ENCODE assay signal across 8 mouse cellular contexts in the genomic region with DNA sequence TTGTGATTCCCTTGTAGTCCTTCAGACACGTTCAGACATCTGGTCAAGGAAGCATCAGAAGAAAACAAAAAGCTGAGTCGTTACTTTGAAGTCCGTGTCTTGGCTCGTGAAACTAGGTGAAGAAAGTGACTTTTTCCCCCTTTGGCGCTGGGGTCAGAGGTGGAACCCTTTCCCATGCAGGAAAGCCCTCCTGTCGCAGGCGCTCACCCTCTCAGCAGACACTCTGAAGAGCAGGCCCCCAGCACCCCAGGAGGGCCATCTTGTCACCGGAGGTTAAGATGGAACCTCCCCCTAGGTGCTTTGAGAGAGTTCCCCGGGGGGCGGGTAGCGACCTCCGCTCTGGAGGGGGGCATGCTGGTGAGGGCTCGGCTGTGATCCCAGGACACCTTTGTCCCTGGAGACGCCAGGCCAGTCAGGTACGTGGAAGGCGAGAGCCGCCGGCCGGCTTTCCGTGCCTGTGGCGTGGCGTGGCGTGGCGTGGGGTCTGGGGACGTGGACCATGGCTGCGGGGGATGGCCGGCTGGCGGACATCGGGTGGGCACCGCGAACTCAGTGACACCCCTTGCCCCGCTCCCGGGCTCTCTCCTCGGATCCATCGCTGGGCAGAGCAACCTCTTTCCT. TPM values are rescaled to one million over a fixed set of nuclear protein-coding genes. Genes with fewer than 3 reads are reported as not detected.
A peak's percentile ranks its signal among the peaks of the same experiment; 100 is the strongest.
DNase-seq lines count a peak whose midpoint lies in the region; ATAC-seq and TF ChIP-seq lines count a peak whose summit lies in the region.

No protein-coding gene starts in this region.

- peak overlapping the region; percentile 81 for H3K4me2 ChIP-seq in hindbrain, embryonic 11.5 days (replicated peaks; ENCODE audit: low read depth, low read length)

- no peak for TF ChIP-seq CTCF in cerebellum, adult 2 months (IDR thresholded peaks at IDR 0.05; ENCODE audit: borderline replicate concordance, insufficient read depth, low read depth, low read length)

- H3K4me1 ChIP-seq in cerebellum, adult 2 months (ENCODE audit: control insufficient read depth, insufficient read depth, low read length) = no peaks in the 10 kb centered on the region
- no peaks in the 10 kb centered on the region for H3K4me1 ChIP-seq in hindbrain, embryonic 11.5 days (replicated peaks; ENCODE audit: control insufficient read depth, insufficient read depth, low read length)

- H3K9ac ChIP-seq in hindbrain, embryonic 11.5 days (ENCODE audit: low read depth, low read length) = peak overlapping the region; percentile 92

- H3K9me3 ChIP-seq in hindbrain, embryonic 11.5 days (ENCODE audit: control insufficient read depth, low read length) = no peaks in the 10 kb centered on the region

- peak overlapping the region; percentile 83 for H3K4me3 ChIP-seq in cerebellum, adult 2 months (replicated peaks; ENCODE audit: insufficient read depth, low read depth, low read length)
- peak overlapping the region; percentile 93 for H3K4me3 ChIP-seq in hindbrain, embryonic 11.5 days (ENCODE audit: low read depth, low read length)
- peak overlapping the region; percentile 36 for H3K4me3 ChIP-seq in macrophage (ENCODE audit: inconsistent target)

- peak; percentile 58 for DNase-seq in R1 (ENCODE audit: low read depth, low spot score)
- DNase-seq in cerebellum, adult 2 months = peak; percentile 50 to 62
- peak; percentile 55 for DNase-seq in hindbrain, embryonic 11.5 days (ENCODE audit: low spot score)
- peak; percentile 17 to 19 for DNase-seq in layer of hippocampus, postnatal 36 days
- DNase-seq in retina, postnatal 1 day = peak; percentile 61
- peak; percentile 33 to 35 for DNase-seq in urinary bladder, postnatal 36 days (ENCODE audit: low spot score in 2 of 2)

- H3K27me3 ChIP-seq in cerebellum, adult 2 months (ENCODE audit: control insufficient read depth, insufficient read depth, low read length) = no peaks in the 10 kb centered on the region
- H3K27me3 ChIP-seq in hindbrain, embryonic 11.5 days (ENCODE audit: control insufficient read depth, insufficient read depth, low read length) = no peaks in the 10 kb centered on the region

- H3K36me3 ChIP-seq in hindbrain, embryonic 11.5 days (ENCODE audit: control insufficient read depth, insufficient read depth, low read length) = peaks cover 7% of the 10 kb centered on the region
- H3K36me3 ChIP-seq in macrophage (ENCODE audit: inconsistent target) = peaks cover 16% of the 10 kb centered on the region; the same call in 1 of the 2 replicates

- TF ChIP-seq POLR2A in cerebellum, adult 2 months (IDR thresholded peaks at IDR 0.05; ENCODE audit: borderline replicate concordance, insufficient read depth, low read length) = no peak

- peak; percentile 44 for ATAC-seq in frontal cortex, adult (ENCODE audit: low TSS enrichment)
- ATAC-seq in hindbrain, embryonic 11.5 days (ENCODE audit: low FRiP score) = peak; percentile 25

- H3K27ac ChIP-seq in cerebellum, adult 2 months (ENCODE audit: insufficient read depth, low read length) = peak overlapping the region; percentile 88
- peak overlapping the region; percentile 94 for H3K27ac ChIP-seq in hindbrain, embryonic 11.5 days (ENCODE audit: low read depth, low read length)
- no peak overlapping the region for H3K27ac ChIP-seq in macrophage

- WGBS in cerebellum, adult 2 months = under 1% methylated on average over 35 of the region's 35 CpGs
- WGBS in hindbrain, embryonic 11.5 days = under 1% methylated on average over 28 of the region's 35 CpGs
- 7% methylated on average over 35 of the region's 35 CpGs for WGBS in macrophage (ENCODE audit: missing documents)

- H3K79me2 ChIP-seq in macrophage (ENCODE audit: inconsistent target) = peaks cover 35% of the 10 kb centered on the region

RNA-seq across cellular contexts. Expression of a gene that starts 2.0 kb away (rescaled TPM):
- polyA plus RNA-seq in cerebellum, adult 2 months (2012; rRNA removed) = 44.6 and 48.7 TPM in 2 replicates
- 29.2 and 30.5 TPM in 2 replicates for polyA plus RNA-seq in hindbrain, embryonic 11.5 days (2014; fragmentation: Nextera tagmentation; extraction: Ambion mirVana)
- total RNA-seq in layer of hippocampus, postnatal 36 days (2021) = 10 to 100 TPM; 47.8 to 53.8 TPM
- total RNA-seq in macrophage (2018; cell fraction: chromatin; rRNA removed) = 100 to 1,000 TPM in 24 of 26 experiments, 10 to 100 TPM in 2; 96.5 to 340 (median 136) TPM
- 10 to 100 TPM; 28.6 to 65.0 (median 45.4) TPM for total RNA-seq in macrophage (2018; cell fraction: cytosol; rRNA removed)
- total RNA-seq in macrophage (2018; cell fraction: nucleus; rRNA removed) = 100 to 1,000 TPM in 3 of 26 experiments, 10 to 100 TPM in 23; 49.9 to 251 (median 81.0) TPM
- polyA plus RNA-seq in macrophage (2018) = 24.2 to 43.0 TPM (median 26.1 TPM) in 3 replicates

RNA-seq across cellular contexts. Expression of a gene that starts 33.9 kb away (rescaled TPM):
- not detected in 2 replicates for polyA plus RNA-seq in cerebellum, adult 2 months (2012; rRNA removed)
- polyA plus RNA-seq in hindbrain, embryonic 11.5 days (2014; fragmentation: Nextera tagmentation; extraction: Ambion mirVana) = not detected in 2 replicates
- not detected for total RNA-seq in layer of hippocampus, postnatal 36 days (2021)
- total RNA-seq in macrophage (2018; cell fraction: chromatin; rRNA removed) = not detected
- not detected for total RNA-seq in macrophage (2018; cell fraction: cytosol; rRNA removed)
- not detected for total RNA-seq in macrophage (2018; cell fraction: nucleus; rRNA removed)
- not detected in 3 replicates for polyA plus RNA-seq in macrophage (2018)

RNA-seq across cellular contexts. Expression of a gene that starts 54.4 kb away (rescaled TPM):
- 26.2 and 27.9 TPM in 2 replicates for polyA plus RNA-seq in cerebellum, adult 2 months (2012; rRNA removed)
- 45.5 and 45.9 TPM in 2 replicates for polyA plus RNA-seq in hindbrain, embryonic 11.5 days (2014; fragmentation: Nextera tagmentation; extraction: Ambion mirVana)
- total RNA-seq in layer of hippocampus, postnatal 36 days (2021) = 10 to 100 TPM; 17.4 to 18.3 TPM
- 10 to 100 TPM in 25 of 26 experiments, 1 to 10 TPM in 1; 7.9 to 53.9 (median 30.4) TPM for total RNA-seq in macrophage (2018; cell fraction: chromatin; rRNA removed)
- 10 to 100 TPM in 18 of 26 experiments, 1 to 10 TPM in 8; 7.4 to 14.4 (median 11.5) TPM for total RNA-seq in macrophage (2018; cell fraction: cytosol; rRNA removed)
- total RNA-seq in macrophage (2018; cell fraction: nucleus; rRNA removed) = 10 to 100 TPM in 25 of 26 experiments, 1 to 10 TPM in 1; 10.0 to 43.0 (median 20.0) TPM
- 11.3 to 21.5 TPM (median 16.6 TPM) in 3 replicates for polyA plus RNA-seq in macrophage (2018)

Comparison
In these comparisons a context has a peak if more than half of its experiments do, and no peak if none do; other contexts are left out.
1. H3K4me3 ChIP-seq: peak in every context shown above with its lines; median percentile 93 in hindbrain, embryonic 11.5 days; 83 in cerebellum, adult 2 months; 36 in macrophage.